Mouse (Mus musculus): ENCODE data around the gene Ccdc63. TPM values are rescaled to one million over a fixed set of nuclear protein-coding genes. Genes with fewer than 3 reads are reported as not detected.
A peak's percentile ranks its signal among the peaks of the same experiment; 100 is the strongest.

The Ccdc63 gene
- total and polyA plus RNA-seq, 2 experiments from 2014 or later = not detected

GRCm38 (mm10) chr5:122175961-122176360, 35.3 kb upstream of the Ccdc63 start:
- ATAC-seq (ENCODE audit: low FRiP score) (no peak), DNase-seq (ENCODE audit: low spot score) (no peak)
- peaks cover 33% of the 10 kb centered on the region for H3K36me3 ChIP-seq (ENCODE audit: insufficient read depth, low read length)
- no peak overlapping the region for H3K4me3 ChIP-seq (ENCODE audit: low read depth, low read length)
- H3K9me3 ChIP-seq (ENCODE audit: low read length) = no peaks in the 10 kb centered on the region
- H3K27ac ChIP-seq (ENCODE audit: low read depth, low read length) = no peak overlapping the region
- no peaks in the 10 kb centered on the region for H3K27me3 ChIP-seq (ENCODE audit: insufficient read depth, low read length)
- no peak overlapping the region for H3K9ac ChIP-seq (replicated peaks; ENCODE audit: low read length, poor library complexity, severe bottlenecking)
- TF ChIP-seq CTCF (IDR thresholded peaks at IDR 0.05) = no peak
- H3K4me1 ChIP-seq (ENCODE audit: insufficient read depth, low read length) = no peaks in the 10 kb centered on the region
- H3K4me2 ChIP-seq (ENCODE audit: low read depth, low read length, poor library complexity, severe bottlenecking) = no peak overlapping the region
- 86% methylated on average over 7 of the region's 7 CpGs for WGBS

GRCm38 (mm10) chr5:122175402-122175801, 34.8 kb upstream of the Ccdc63 start:
- H3K4me1 ChIP-seq (ENCODE audit: insufficient read depth, low read length) = no peaks in the 10 kb centered on the region
- no peak overlapping the region for H3K27ac ChIP-seq (ENCODE audit: low read depth, low read length)
- DNase-seq (ENCODE audit: low spot score) = no peak
- ATAC-seq (ENCODE audit: low FRiP score) = no peak
- H3K27me3 ChIP-seq (ENCODE audit: insufficient read depth, low read length) = no peaks in the 10 kb centered on the region
- H3K36me3 ChIP-seq (ENCODE audit: insufficient read depth, low read length) = peaks cover 38% of the 10 kb centered on the region
- H3K4me3 ChIP-seq (ENCODE audit: low read depth, low read length) = no peak overlapping the region
- TF ChIP-seq CTCF (IDR thresholded peaks at IDR 0.05) = no peak
- H3K4me2 ChIP-seq (ENCODE audit: low read depth, low read length, poor library complexity, severe bottlenecking) = no peak overlapping the region
- H3K9me3 ChIP-seq (ENCODE audit: low read length) = no peaks in the 10 kb centered on the region
- no peak overlapping the region for H3K9ac ChIP-seq (replicated peaks; ENCODE audit: low read length, poor library complexity, severe bottlenecking)
- WGBS = 79% methylated on average over 2 of the region's 2 CpGs

- peaks cover 51% of the 10 kb centered on the region for H3K36me3 ChIP-seq (ENCODE audit: insufficient read depth, low read length)
- WGBS = 96% methylated on average over 8 of the region's 8 CpGs
Observed at GRCm38 (mm10) chr5:122171058-122171457, 30.4 kb upstream of the Ccdc63 start.

DNA sequence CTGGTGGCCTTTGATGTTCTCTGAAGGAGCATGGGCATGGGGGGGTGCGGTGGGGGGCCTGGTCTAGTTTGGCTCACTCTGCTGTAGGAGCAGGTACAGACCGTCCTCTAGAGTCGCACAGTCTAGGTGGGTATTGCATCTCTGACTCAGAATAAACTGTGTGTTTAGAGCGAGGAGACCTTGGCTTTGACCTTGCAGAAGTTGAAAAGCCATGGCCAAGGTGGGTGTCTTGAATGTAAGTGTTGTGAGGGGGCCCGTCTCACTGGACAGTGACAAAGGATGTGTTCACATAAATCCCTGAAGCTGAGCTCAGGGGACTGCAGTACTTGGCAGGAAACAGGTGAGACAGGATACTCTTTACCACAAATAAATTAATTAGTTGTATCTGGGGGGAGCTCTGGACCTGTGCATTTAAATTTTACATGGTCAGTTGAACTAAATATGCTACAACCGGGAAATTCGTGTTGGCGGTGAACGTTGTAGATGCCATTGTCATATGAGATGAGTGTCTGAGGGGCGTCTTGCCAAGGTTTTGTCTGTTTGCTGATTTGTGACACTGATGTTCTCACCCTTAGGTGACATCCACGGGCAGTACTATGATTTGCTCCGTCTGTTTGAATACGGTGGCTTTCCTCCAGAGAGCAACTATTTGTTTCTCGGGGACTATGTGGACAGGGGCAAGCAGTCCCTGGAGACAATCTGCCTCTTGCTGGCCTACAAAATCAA, 27.9 kb upstream of the Ccdc63 start:
- H3K36me3 ChIP-seq (ENCODE audit: insufficient read depth, low read length) = peaks cover 45% of the 10 kb centered on the region
- WGBS = 87% methylated on average over 13 of the region's 14 CpGs
- ATAC-seq (ENCODE audit: low FRiP score) = no peak

More at GRCm38 (mm10) chr5:122171058-122171457, 30.4 kb upstream of the Ccdc63 start:
- DNase-seq (ENCODE audit: low spot score) = no peak
- Histone ChIP-seq H3K27ac (ENCODE audit: low read depth, low read length) (no peak overlapping the region), H3K4me2 (ENCODE audit: low read depth, low read length, poor library complexity, severe bottlenecking) (no peak overlapping the region), H3K4me3 (ENCODE audit: low read depth, low read length) (no peak overlapping the region), H3K27me3 (ENCODE audit: insufficient read depth, low read length) (no peaks in the 10 kb centered on the region), H3K9me3 (ENCODE audit: low read length) (no peaks in the 10 kb centered on the region), H3K4me1 (ENCODE audit: insufficient read depth, low read length) (peaks cover 10% of the 10 kb centered on the region; the same call in 1 of the 2 replicates), H3K9ac (replicated peaks; ENCODE audit: low read length, poor library complexity, severe bottlenecking) (no peak overlapping the region)
- TF ChIP-seq CTCF (IDR thresholded peaks at IDR 0.05) = no peak
- no peak for ATAC-seq (ENCODE audit: low FRiP score)

GRCm38 (mm10) chr5:122166636-122167161, 26.1 kb upstream of the Ccdc63 start:
- Histone ChIP-seq H3K4me3 (ENCODE audit: low read depth, low read length) (no peak overlapping the region), H3K36me3 (ENCODE audit: insufficient read depth, low read length) (peaks cover 30% of the 10 kb centered on the region), H3K27me3 (ENCODE audit: insufficient read depth, low read length) (no peaks in the 10 kb centered on the region), H3K27ac (ENCODE audit: low read depth, low read length) (peak overlapping the region; percentile 44), H3K4me2 (ENCODE audit: low read depth, low read length, poor library complexity, severe bottlenecking) (peak overlapping the region; percentile 28), H3K9me3 (ENCODE audit: low read length) (no peaks in the 10 kb centered on the region), H3K9ac (replicated peaks; ENCODE audit: low read length, poor library complexity, severe bottlenecking) (no peak overlapping the region; the same call in 1 of the 2 replicates), H3K4me1 (ENCODE audit: insufficient read depth, low read length) (peaks cover 27% of the 10 kb centered on the region)
- DNase-seq (ENCODE audit: low spot score) (peak; percentile 53), ATAC-seq (ENCODE audit: low FRiP score) (no peak)
- 19% methylated on average over 8 of the region's 8 CpGs for WGBS
- no peak for TF ChIP-seq CTCF (IDR thresholded peaks at IDR 0.05)

More for the DNA sequence above, 27.9 kb upstream of the Ccdc63 start:
- peaks cover 21% of the 10 kb centered on the region; the same call in 1 of the 2 replicates for H3K4me1 ChIP-seq (ENCODE audit: insufficient read depth, low read length)
- no peak overlapping the region for H3K27ac ChIP-seq (ENCODE audit: low read depth, low read length)
- no peak overlapping the region for H3K4me3 ChIP-seq (ENCODE audit: low read depth, low read length)
- no peak overlapping the region for H3K4me2 ChIP-seq (ENCODE audit: low read depth, low read length, poor library complexity, severe bottlenecking)
- H3K9me3 ChIP-seq (ENCODE audit: low read length) = no peaks in the 10 kb centered on the region
- H3K27me3 ChIP-seq (ENCODE audit: insufficient read depth, low read length) = no peaks in the 10 kb centered on the region
- no peak for DNase-seq (ENCODE audit: low spot score)
- no peak overlapping the region for H3K9ac ChIP-seq (replicated peaks; ENCODE audit: low read length, poor library complexity, severe bottlenecking)
- TF ChIP-seq CTCF (IDR thresholded peaks at IDR 0.05) = no peak

Data from midbrain, postnatal 0 days (tissue).